Mouse (Mus musculus): ENCODE measurements around the gene Hip1. TPM values are rescaled to one million over a fixed set of nuclear protein-coding genes. Genes with fewer than 3 reads are reported as not detected.

The Hip1 gene
- polyA plus RNA-seq, 1 experiment from 2014 or later = 32.7 TPM

- 80% methylated on average over 6 of the region's 6 CpGs for WGBS
- H3K9ac ChIP-seq (ENCODE audit: low read length) = no peak overlapping the region
- ATAC-seq (replicated peaks; ENCODE audit: low FRiP score, low TSS enrichment, low read depth) (no peak), DNase-seq (ENCODE audit: low spot score) (no peak)
- no peaks in the 10 kb centered on the region for H3K27me3 ChIP-seq (replicated peaks; ENCODE audit: control insufficient read depth, insufficient read depth, low read length)
- no peak overlapping the region for H3K27ac ChIP-seq (ENCODE audit: low read depth)
- no peaks in the 10 kb centered on the region for H3K36me3 ChIP-seq (ENCODE audit: control insufficient read depth, insufficient read depth, low read length)
- H3K4me1 ChIP-seq (replicated peaks; ENCODE audit: control insufficient read depth, insufficient read depth, low read length) = no peaks in the 10 kb centered on the region
- H3K9me3 ChIP-seq (ENCODE audit: control insufficient read depth, low read length) = no peaks in the 10 kb centered on the region
- H3K4me3 ChIP-seq (ENCODE audit: low read depth, low read length) = no peak overlapping the region
- H3K4me2 ChIP-seq (ENCODE audit: low read length) = no peak overlapping the region
Observed at GRCm38 (mm10) chr5:135472405-135472804, 72.5 kb downstream of the Hip1 start.

- Histone ChIP-seq H3K4me1 (replicated peaks; ENCODE audit: control insufficient read depth, insufficient read depth, low read length) (no peaks in the 10 kb centered on the region), H3K36me3 (ENCODE audit: control insufficient read depth, insufficient read depth, low read length) (no peaks in the 10 kb centered on the region; the same call in 1 of the 2 replicates), H3K27me3 (replicated peaks; ENCODE audit: control insufficient read depth, insufficient read depth, low read length) (no peaks in the 10 kb centered on the region), H3K4me3 (ENCODE audit: low read depth, low read length) (no peak overlapping the region), H3K9me3 (ENCODE audit: control insufficient read depth, low read length) (no peaks in the 10 kb centered on the region), H3K27ac (ENCODE audit: low read depth) (no peak overlapping the region), H3K9ac (ENCODE audit: low read length) (no peak overlapping the region), H3K4me2 (ENCODE audit: low read length) (no peak overlapping the region)
- DNase-seq (ENCODE audit: low spot score) (no peak), ATAC-seq (replicated peaks; ENCODE audit: low FRiP score, low TSS enrichment, low read depth) (no peak)
- WGBS = 88% methylated on average over 4 of the region's 4 CpGs
Observed at GRCm38 (mm10) chr5:135471747-135472146, 73.2 kb downstream of the Hip1 start.

- ATAC-seq (replicated peaks; ENCODE audit: low FRiP score, low TSS enrichment, low read depth) (no peak), DNase-seq (ENCODE audit: low spot score) (no peak)
- Histone ChIP-seq H3K4me3 (ENCODE audit: low read depth, low read length) (no peak overlapping the region), H3K9me3 (ENCODE audit: control insufficient read depth, low read length) (no peaks in the 10 kb centered on the region), H3K4me1 (replicated peaks; ENCODE audit: control insufficient read depth, insufficient read depth, low read length) (no peaks in the 10 kb centered on the region), H3K36me3 (ENCODE audit: control insufficient read depth, insufficient read depth, low read length) (peaks cover 2% of the 10 kb centered on the region; the same call in 1 of the 2 replicates), H3K27ac (ENCODE audit: low read depth) (no peak overlapping the region), H3K27me3 (replicated peaks; ENCODE audit: control insufficient read depth, insufficient read depth, low read length) (no peaks in the 10 kb centered on the region), H3K4me2 (ENCODE audit: low read length) (no peak overlapping the region), H3K9ac (ENCODE audit: low read length) (no peak overlapping the region)
- 94% methylated on average over 6 of the region's 6 CpGs for WGBS
Observed at GRCm38 (mm10) chr5:135468280-135468679, 76.6 kb downstream of the Hip1 start.

GRCm38 (mm10) chr5:135465833-135466291 is 79.1 kb downstream of the Hip1 start:
- Histone ChIP-seq H3K9me3 (ENCODE audit: control insufficient read depth, low read length) (no peaks in the 10 kb centered on the region), H3K4me1 (replicated peaks; ENCODE audit: control insufficient read depth, insufficient read depth, low read length) (no peaks in the 10 kb centered on the region)
- WGBS = 70% methylated on average over 7 of the region's 7 CpGs

GRCm38 (mm10) chr5:135463380-135463779 is 81.5 kb downstream of the Hip1 start:
- no peak overlapping the region for H3K9ac ChIP-seq (ENCODE audit: low read length)
- DNase-seq (ENCODE audit: low spot score) = no peak
- 76% methylated on average over 8 of the region's 8 CpGs for WGBS

More at GRCm38 (mm10) chr5:135465833-135466291, 79.1 kb downstream of the Hip1 start:
- H3K4me3 ChIP-seq (ENCODE audit: low read depth, low read length) = no peak overlapping the region
- peak overlapping the region; percentile 54; the same call in 1 of the 2 replicates for H3K27ac ChIP-seq (ENCODE audit: low read depth)
- ATAC-seq (replicated peaks; ENCODE audit: low FRiP score, low TSS enrichment, low read depth) = no peak
- H3K9ac ChIP-seq (ENCODE audit: low read length) = no peak overlapping the region
- DNase-seq (ENCODE audit: low spot score) = no peak
- H3K27me3 ChIP-seq (replicated peaks; ENCODE audit: control insufficient read depth, insufficient read depth, low read length) = no peaks in the 10 kb centered on the region
- peaks cover 2% of the 10 kb centered on the region; the same call in 1 of the 2 replicates for H3K36me3 ChIP-seq (ENCODE audit: control insufficient read depth, insufficient read depth, low read length)
- H3K4me2 ChIP-seq (ENCODE audit: low read length) = no peak overlapping the region

GRCm38 (mm10) chr5:135460833-135461173 is 84.1 kb downstream of the Hip1 start:
- Histone ChIP-seq H3K4me1 (replicated peaks; ENCODE audit: control insufficient read depth, insufficient read depth, low read length) (no peaks in the 10 kb centered on the region), H3K27me3 (replicated peaks; ENCODE audit: control insufficient read depth, insufficient read depth, low read length) (no peaks in the 10 kb centered on the region), H3K36me3 (ENCODE audit: control insufficient read depth, insufficient read depth, low read length) (peaks cover 28% of the 10 kb centered on the region), H3K4me2 (ENCODE audit: low read length) (no peak overlapping the region), H3K9me3 (ENCODE audit: control insufficient read depth, low read length) (no peaks in the 10 kb centered on the region), H3K27ac (ENCODE audit: low read depth) (no peak overlapping the region), H3K9ac (ENCODE audit: low read length) (no peak overlapping the region), H3K4me3 (ENCODE audit: low read depth, low read length) (no peak overlapping the region)
- DNase-seq (ENCODE audit: low spot score) (no peak), ATAC-seq (replicated peaks; ENCODE audit: low FRiP score, low TSS enrichment, low read depth) (no peak)
- 81% methylated on average over 4 of the region's 4 CpGs for WGBS

More at GRCm38 (mm10) chr5:135463380-135463779, 81.5 kb downstream of the Hip1 start:
- Histone ChIP-seq H3K27ac (ENCODE audit: low read depth) (no peak overlapping the region), H3K27me3 (replicated peaks; ENCODE audit: control insufficient read depth, insufficient read depth, low read length) (no peaks in the 10 kb centered on the region), H3K4me3 (ENCODE audit: low read depth, low read length) (no peak overlapping the region), H3K9me3 (ENCODE audit: control insufficient read depth, low read length) (no peaks in the 10 kb centered on the region), H3K36me3 (ENCODE audit: control insufficient read depth, insufficient read depth, low read length) (peaks cover 12% of the 10 kb centered on the region; the same call in 1 of the 2 replicates), H3K4me1 (replicated peaks; ENCODE audit: control insufficient read depth, insufficient read depth, low read length) (no peaks in the 10 kb centered on the region), H3K4me2 (ENCODE audit: low read length) (no peak overlapping the region)
- no peak for ATAC-seq (replicated peaks; ENCODE audit: low FRiP score, low TSS enrichment, low read depth)

GRCm38 (mm10) chr5:135460152-135460832 is 84.6 kb downstream of the Hip1 start:
- DNase-seq (ENCODE audit: low spot score) = no peak
- no peaks in the 10 kb centered on the region for H3K27me3 ChIP-seq (replicated peaks; ENCODE audit: control insufficient read depth, insufficient read depth, low read length)
- no peaks in the 10 kb centered on the region for H3K4me1 ChIP-seq (replicated peaks; ENCODE audit: control insufficient read depth, insufficient read depth, low read length)
- ATAC-seq (replicated peaks; ENCODE audit: low FRiP score, low TSS enrichment, low read depth) = no peak
- WGBS = 90% methylated on average over 12 of the region's 12 CpGs
- H3K27ac ChIP-seq (ENCODE audit: low read depth) = no peak overlapping the region
- peaks cover 28% of the 10 kb centered on the region for H3K36me3 ChIP-seq (ENCODE audit: control insufficient read depth, insufficient read depth, low read length)
- H3K9me3 ChIP-seq (ENCODE audit: control insufficient read depth, low read length) = no peaks in the 10 kb centered on the region
- H3K9ac ChIP-seq (ENCODE audit: low read length) = no peak overlapping the region
- no peak overlapping the region for H3K4me3 ChIP-seq (ENCODE audit: low read depth, low read length)
- no peak overlapping the region for H3K4me2 ChIP-seq (ENCODE audit: low read length)

- no peak overlapping the region for H3K4me3 ChIP-seq (ENCODE audit: low read depth, low read length)
- no peak overlapping the region for H3K27ac ChIP-seq (ENCODE audit: low read depth)
- no peaks in the 10 kb centered on the region for H3K27me3 ChIP-seq (replicated peaks; ENCODE audit: control insufficient read depth, insufficient read depth, low read length)
- no peaks in the 10 kb centered on the region for H3K9me3 ChIP-seq (ENCODE audit: control insufficient read depth, low read length)
- peaks cover 32% of the 10 kb centered on the region for H3K36me3 ChIP-seq (ENCODE audit: control insufficient read depth, insufficient read depth, low read length)
- H3K9ac ChIP-seq (ENCODE audit: low read length) = no peak overlapping the region
- H3K4me2 ChIP-seq (ENCODE audit: low read length) = no peak overlapping the region
- WGBS = 74% methylated on average over 3 of the region's 3 CpGs
- H3K4me1 ChIP-seq (replicated peaks; ENCODE audit: control insufficient read depth, insufficient read depth, low read length) = no peaks in the 10 kb centered on the region
- DNase-seq (ENCODE audit: low spot score) = peak; percentile 61
- ATAC-seq (replicated peaks; ENCODE audit: low FRiP score, low TSS enrichment, low read depth) = no peak
Observed at GRCm38 (mm10) chr5:135459486-135459885, 85.4 kb downstream of the Hip1 start.

GRCm38 (mm10) chr5:135457961-135458360 is 87.0 kb downstream of the Hip1 start:
- no peak overlapping the region for H3K9ac ChIP-seq (ENCODE audit: low read length)
- no peaks in the 10 kb centered on the region for H3K27me3 ChIP-seq (replicated peaks; ENCODE audit: control insufficient read depth, insufficient read depth, low read length)
- no peak overlapping the region for H3K27ac ChIP-seq (ENCODE audit: low read depth)
- 93% methylated on average over 16 of the region's 16 CpGs for WGBS
- no peaks in the 10 kb centered on the region for H3K4me1 ChIP-seq (replicated peaks; ENCODE audit: control insufficient read depth, insufficient read depth, low read length)
- ATAC-seq (replicated peaks; ENCODE audit: low FRiP score, low TSS enrichment, low read depth) (no peak), DNase-seq (ENCODE audit: low spot score) (no peak)
- peaks cover 43% of the 10 kb centered on the region for H3K36me3 ChIP-seq (ENCODE audit: control insufficient read depth, insufficient read depth, low read length)
- H3K4me3 ChIP-seq (ENCODE audit: low read depth, low read length) = no peak overlapping the region
- H3K4me2 ChIP-seq (ENCODE audit: low read length) = no peak overlapping the region
- H3K9me3 ChIP-seq (ENCODE audit: control insufficient read depth, low read length) = no peaks in the 10 kb centered on the region; the same call in 1 of the 2 replicates
